Mouse (Mus musculus) thymus, postnatal 0 days (tissue): ENCODE data around the gene Hivep1. TPM values are rescaled to one million over a fixed set of nuclear protein-coding genes. Genes with fewer than 3 reads are reported as not detected.

Experiments
- DNase-seq: peaks from one replicate; pipeline ENCODE4 v3.0.0-alpha.2; 2015; ENCODE audit warnings: low spot score
- polyA plus RNA-seq: library from polyadenylated mRNA; unstranded; fragments of >200 nt; fragmentation: Nextera tagmentation; extraction: Ambion mirVana; gene quantifications from 2 replicates; pipeline ENCODE4 v1.2.1, GENCODE M21; 2015

Gene Hivep1
- polyA plus RNA-seq = 8.3 and 12.2 TPM in 2 replicates

GRCm38 (mm10) chr13:42051961-42052695 lies at the start of gene Hivep1:
TSS of gene Hivep1 (plus strand) at chr13:42052021.
- peak; percentile 73 for DNase-seq

GRCm38 (mm10) chr13:42015484-42016045 lies 36.3 kb upstream of the Hivep1 start:
- DNase-seq = no peak

- no peak for DNase-seq
Observed at GRCm38 (mm10) chr13:42016218-42016617, 35.6 kb upstream of the Hivep1 start.

- peak; percentile 38 for DNase-seq
Observed at GRCm38 (mm10) chr13:42018356-42018755, 33.5 kb upstream of the Hivep1 start.

GRCm38 (mm10) chr13:42041203-42041602 lies 10.6 kb upstream of the Hivep1 start:
- no peak for DNase-seq

- DNase-seq = no peak
Observed at GRCm38 (mm10) chr13:42043431-42043830, 8.4 kb upstream of the Hivep1 start.

GRCm38 (mm10) chr13:42048991-42049773 lies 2.6 kb upstream of the Hivep1 start:
- peak; percentile 82 for DNase-seq

- DNase-seq = peak; percentile 29
Observed at GRCm38 (mm10) chr13:42049774-42050125, 2.1 kb upstream of the Hivep1 start.

- peak; percentile 27 for DNase-seq
Observed at GRCm38 (mm10) chr13:42050160-42050559, 1.7 kb upstream of the Hivep1 start.

GRCm38 (mm10) chr13:42050880-42051201 lies 980 bp upstream of the Hivep1 start:
- DNase-seq = no peak

- peak; percentile 97 for DNase-seq
Observed at GRCm38 (mm10) chr13:42051202-42051906, 467 bp upstream of the Hivep1 start.

GRCm38 (mm10) chr13:42052696-42053541 lies 1.1 kb downstream of the Hivep1 start:
- peak; percentile 72 for DNase-seq

- no peak for DNase-seq
Observed at GRCm38 (mm10) chr13:42053656-42054055, 1.8 kb downstream of the Hivep1 start.

- no peak for DNase-seq
Observed at GRCm38 (mm10) chr13:42054138-42054537, 2.3 kb downstream of the Hivep1 start.

- no peak for DNase-seq
Observed at GRCm38 (mm10) chr13:42056712-42057332, 5.0 kb downstream of the Hivep1 start.

GRCm38 (mm10) chr13:42060846-42061630 lies 9.2 kb downstream of the Hivep1 start:
- DNase-seq = peak; percentile 68

- DNase-seq = no peak
Observed at GRCm38 (mm10) chr13:42064257-42064656, 12.4 kb downstream of the Hivep1 start.

- DNase-seq = no peak
Observed at GRCm38 (mm10) chr13:42070236-42070635, 18.4 kb downstream of the Hivep1 start.

GRCm38 (mm10) chr13:42071011-42071410 lies 19.2 kb downstream of the Hivep1 start:
- DNase-seq = no peak

GRCm38 (mm10) chr13:42073285-42073684 lies 21.5 kb downstream of the Hivep1 start:
- no peak for DNase-seq
